Mouse (Mus musculus) CH12.LX (cell line): ENCODE measurements around the gene Herc3.

Experiments used
- CHD2 ChIP-seq: IDR thresholded peaks from 2 replicates; pipeline ENCODE4 v1.6.1; 2011; ENCODE audit warnings: low read length, improper control_type of control experiment
- GABPA ChIP-seq: IDR thresholded peaks from 2 replicates; pipeline ENCODE4 v1.6.1; 2012; ENCODE audit warnings: low read depth, low read length, improper control_type of control experiment, inconsistent platforms; ENCODE audit not compliant: insufficient replicate concordance
- MXI1 ChIP-seq: IDR thresholded peaks from 2 replicates; pipeline ENCODE4 v1.6.1; 2011; ENCODE audit warnings: mild to moderate bottlenecking, low read depth, low read length, improper control_type of control experiment
- POLR2AphosphoS2 ChIP-seq: IDR thresholded peaks from 2 replicates; pipeline ENCODE4 v1.6.1; 2011; ENCODE audit warnings: low read depth, low read length, improper control_type of control experiment
- TBP ChIP-seq: conservative IDR thresholded peaks from 2 replicates; pipeline ENCODE4 v1.6.1; 2011; ENCODE audit warnings: low read depth, low read length, improper control_type of control experiment

DNA sequence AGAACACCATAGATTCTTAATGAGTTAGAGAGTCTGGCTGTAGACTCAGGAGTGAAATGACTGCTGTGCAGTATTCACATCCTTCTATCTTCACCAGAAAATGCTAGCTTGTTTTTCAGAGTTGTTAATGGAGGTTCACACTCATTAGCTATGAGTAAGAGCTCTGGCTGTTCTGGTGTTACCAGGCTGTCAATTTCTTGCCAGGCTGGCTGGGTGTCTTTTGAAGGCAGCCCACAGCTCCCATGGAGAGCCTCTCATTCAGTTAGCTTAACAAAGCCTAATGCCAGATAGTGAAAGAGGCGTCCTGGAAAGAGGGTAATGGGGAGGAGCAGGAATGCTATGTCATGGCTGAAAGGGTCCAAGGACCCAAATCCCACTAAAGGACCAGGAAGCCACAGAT lies 6.7 kb downstream of the Herc3 start:
- TF ChIP-seq POLR2AphosphoS2 (no peak), MXI1 (no peak), GABPA (no peak), CHD2 (no peak), TBP (no peak)
